Mouse (Mus musculus) left cerebral cortex, adult 6 months (tissue): ENCODE measurements around the gene Capza3. TPM values are rescaled to one million over a fixed set of nuclear protein-coding genes. Genes with fewer than 3 reads are reported as not detected.

Experiments used
- long read RNA-seq, 2 experiments: library from polyadenylated mRNA; unstranded; transcript quantifications; one replicate each; pipeline ENCODE4 v2.0.0; 2019 to 2020
- polyA plus RNA-seq: library from polyadenylated mRNA; unstranded; fragments of <200 nt; fragmentation: Nextera tagmentation; gene quantifications from 2 replicates; pipeline ENCODE4 v1.2.3, GENCODE M21; 2021

Capza3 gene
- not detected in 2 replicates for polyA plus RNA-seq
- long read RNA-seq, experiment 1 = 0 reads
- long read RNA-seq, experiment 2 = 0 reads

DNA sequence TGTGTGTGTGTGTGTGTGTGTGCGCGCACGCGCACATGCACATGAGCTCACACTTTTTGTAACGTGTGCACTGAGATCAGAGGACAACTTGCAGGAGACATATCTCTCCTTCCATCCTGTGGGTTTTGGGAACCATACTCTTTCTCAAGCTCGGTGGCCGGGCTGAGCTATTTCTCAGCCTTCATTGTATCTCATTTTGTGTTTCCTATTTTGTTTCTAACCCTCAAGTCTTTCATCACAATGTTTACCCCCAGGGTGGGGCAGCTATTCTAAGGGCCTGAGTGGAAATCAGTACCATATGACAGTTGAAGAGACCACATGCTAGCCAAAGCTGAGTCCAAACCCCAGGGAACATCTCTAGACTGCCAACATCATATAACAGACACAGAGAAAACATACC is at the start of gene Capza3:
Gene Capza3 (plus strand): TSS at position 301 of the 400 bp plus-strand sequence.

DNA sequence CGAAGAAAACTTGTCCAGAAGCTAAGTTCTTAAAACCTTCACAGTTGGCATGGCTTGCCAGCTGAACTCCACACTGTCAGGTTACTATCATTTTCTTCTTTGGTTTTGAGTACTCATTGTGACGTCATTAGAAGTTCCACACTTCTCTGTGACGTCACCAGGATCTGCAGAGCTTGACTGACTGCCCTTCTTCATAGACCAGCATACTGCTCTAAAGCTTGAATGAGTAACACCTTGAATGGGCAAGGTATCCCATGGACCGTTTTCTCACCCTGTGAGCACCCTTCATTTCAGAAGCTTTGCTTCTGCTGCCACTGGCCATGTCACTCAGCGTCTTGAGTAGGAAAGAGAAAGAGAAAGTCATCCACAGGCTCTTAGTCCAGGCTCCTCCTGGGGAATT is 305 bp downstream of the Capza3 start, which contains the start of gene Plcz1:
Gene Plcz1 (minus strand): TSS at position 101 of the 400 bp plus-strand sequence.

Other genes with a start within 250 kb of the Capza3 start
- 0.38 and 1.0 TPM in 2 replicates for gene Plcz1, start 205 bp downstream of the Capza3 start, polyA plus RNA-seq